Mouse (Mus musculus): ENCODE results near the gene Ano6. TPM values are rescaled to one million over a fixed set of nuclear protein-coding genes. Genes with fewer than 3 reads are reported as not detected.
A peak's percentile ranks its signal among the peaks of the same experiment; 100 is the strongest.

The Ano6 gene
- total RNA-seq, 1 experiment from 2014 or later: 57.2 TPM

DNA sequence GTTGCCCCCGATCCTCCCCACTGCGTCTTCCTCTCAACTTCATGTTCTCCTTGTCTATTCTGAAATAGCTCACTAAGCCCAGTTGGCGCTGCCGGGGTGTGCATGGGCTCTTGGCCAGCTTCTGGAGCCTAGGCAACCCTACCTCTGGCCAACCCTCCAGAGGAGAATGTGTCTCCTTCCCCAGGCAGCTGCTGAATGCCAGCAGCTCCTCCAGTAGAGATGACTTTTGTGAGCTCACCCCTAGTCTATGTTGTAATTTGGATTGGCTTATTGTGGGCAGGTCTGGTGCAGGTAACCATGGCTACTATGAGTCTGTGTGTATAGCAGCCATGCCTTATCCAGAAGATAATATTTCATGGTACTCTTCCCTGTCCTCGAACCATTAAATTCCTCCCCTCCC is 141.7 kb downstream of the Ano6 start:
- peak; percentile 71 for DNase-seq

DNA sequence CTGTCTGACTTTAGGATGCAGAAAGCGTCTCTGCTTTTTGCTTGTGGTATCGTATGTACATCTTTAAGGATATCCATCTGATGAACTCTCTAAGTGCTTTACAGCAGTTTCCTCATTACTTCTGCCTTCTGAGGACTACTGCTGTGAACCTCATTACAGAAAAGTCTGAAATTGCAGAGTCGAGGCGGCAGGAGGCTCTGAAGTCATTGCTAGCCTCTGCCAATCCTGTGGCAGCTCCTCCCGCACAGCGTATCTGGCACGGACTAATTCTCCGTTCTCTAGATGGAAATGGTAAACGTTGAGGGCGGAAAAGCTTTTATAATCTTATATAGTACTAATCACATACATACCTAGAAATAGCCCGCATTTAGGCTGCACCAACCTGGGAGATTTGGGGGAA is 144.5 kb downstream of the Ano6 start:
- no peak for DNase-seq

DNA sequence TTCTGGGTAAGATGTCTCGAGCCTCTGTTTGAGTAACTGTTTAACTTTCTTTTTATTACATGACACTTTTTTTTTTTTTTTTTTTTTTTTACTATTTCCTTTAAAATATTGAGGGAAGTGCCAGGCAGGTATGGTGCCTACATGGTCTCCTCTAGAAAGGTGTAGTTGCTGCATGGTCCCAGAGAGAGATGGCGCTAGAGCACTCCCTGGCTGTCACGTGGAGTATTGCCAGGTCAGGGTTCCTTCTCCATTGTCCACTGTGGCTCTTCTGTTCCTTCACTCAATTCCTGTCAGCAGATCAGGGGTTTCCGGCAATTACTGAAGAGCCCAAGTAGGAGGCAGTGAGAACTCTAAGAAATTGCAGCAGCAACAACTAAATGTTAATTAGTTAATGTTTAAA is 152.8 kb downstream of the Ano6 start:
- peak; percentile 26 for DNase-seq

DNA sequence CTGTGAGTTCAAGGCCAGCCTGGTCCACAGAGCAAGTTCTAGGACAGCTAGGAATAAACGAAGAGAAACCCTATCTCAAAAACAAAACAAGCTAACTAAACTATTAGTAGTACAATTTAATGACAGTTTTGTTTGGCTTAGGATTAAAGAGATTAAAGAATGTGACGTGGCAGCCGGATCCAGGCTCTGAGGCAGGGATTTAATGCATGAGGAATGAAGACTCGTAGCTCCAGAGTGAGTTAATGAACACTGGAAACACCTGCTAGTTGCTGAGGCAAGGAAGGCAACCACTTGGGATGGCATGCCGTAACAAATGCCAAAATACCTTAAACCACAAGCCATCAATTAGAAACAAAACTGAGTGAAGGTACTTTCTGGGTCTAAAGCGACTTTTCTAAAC is 153.7 kb downstream of the Ano6 start:
- DNase-seq: no peak

- no peak for DNase-seq
Measured at GRCm38 (mm10) chr15:95945951-95946708, 155.5 kb downstream of the Ano6 start.

DNA sequence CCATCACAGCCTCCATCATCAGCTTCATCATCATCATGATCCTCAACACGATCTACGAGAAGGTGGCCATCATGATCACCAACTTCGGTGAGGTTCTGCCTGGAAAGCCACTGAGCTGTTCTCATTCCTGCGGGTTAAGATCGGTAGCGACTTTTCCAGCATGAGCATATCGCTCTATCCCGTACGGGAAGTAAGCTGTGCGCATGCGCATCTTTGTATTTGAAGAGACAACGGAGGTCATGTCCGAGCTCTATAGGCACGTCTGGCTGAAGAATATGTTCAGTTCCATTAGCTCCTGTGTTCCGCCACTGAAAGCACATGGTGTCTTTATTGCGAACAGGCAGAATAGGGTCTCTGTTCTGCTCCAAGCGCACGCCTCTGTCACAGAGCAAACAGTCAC is 157.8 kb downstream of the Ano6 start:
- DNase-seq: no peak

DNA sequence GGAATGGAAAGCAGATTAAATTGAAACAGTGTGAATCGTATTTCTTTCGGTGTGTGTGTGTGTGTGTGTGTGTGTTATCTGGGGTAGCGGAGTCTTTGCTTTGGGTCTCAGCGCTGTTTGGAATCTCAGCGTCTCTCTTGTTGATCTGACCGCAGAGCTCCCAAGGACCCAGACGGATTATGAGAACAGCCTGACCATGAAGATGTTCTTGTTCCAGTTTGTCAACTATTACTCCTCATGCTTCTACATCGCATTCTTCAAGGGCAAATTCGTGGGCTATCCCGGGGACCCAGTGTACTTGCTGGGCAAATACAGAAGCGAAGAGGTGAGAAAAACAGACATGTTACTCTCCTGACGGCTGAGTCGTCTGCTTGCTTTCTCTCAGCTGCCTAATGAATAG is 158.7 kb downstream of the Ano6 start:
- no peak for DNase-seq

DNA sequence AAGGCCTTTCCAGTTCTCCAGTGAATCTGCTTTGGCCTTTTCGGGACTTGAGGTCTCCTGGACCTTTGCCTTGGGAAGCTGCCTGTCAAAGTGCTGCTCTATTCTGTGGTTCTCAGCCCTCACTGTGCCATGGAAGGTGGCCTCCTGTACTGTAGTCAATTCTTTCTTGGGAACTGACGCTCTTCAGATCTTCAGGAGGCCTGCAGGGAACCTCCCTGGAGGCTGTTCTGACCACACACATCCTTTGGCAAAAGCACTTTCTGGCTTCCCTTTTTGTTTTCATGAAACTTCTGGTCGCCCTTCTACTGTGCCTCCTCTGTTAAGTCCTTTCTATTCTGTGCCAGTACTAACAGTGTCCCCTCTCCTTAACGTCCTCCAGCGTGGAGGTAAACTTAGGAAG is 160.9 kb downstream of the Ano6 start:
- DNase-seq: peak; percentile 32

DNA sequence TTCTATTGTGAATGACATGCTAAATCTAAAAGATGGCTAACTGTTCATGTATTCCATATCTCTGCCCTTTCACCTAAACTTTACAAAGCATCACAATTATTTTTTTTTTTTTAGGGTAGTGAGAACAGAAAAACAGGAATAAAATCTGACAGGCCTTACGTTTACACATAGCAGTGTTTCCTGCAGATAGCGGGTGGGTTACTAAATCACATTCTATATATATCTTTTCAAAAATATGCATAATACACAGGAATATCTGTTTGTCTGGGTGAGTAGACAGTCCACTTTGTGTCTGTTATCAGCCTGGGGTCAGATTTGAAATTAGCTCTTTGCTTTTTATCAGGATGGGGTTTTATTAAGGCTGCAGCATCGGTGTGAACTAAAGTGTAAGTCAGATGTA is 166.0 kb downstream of the Ano6 start:
- no peak for DNase-seq

DNA sequence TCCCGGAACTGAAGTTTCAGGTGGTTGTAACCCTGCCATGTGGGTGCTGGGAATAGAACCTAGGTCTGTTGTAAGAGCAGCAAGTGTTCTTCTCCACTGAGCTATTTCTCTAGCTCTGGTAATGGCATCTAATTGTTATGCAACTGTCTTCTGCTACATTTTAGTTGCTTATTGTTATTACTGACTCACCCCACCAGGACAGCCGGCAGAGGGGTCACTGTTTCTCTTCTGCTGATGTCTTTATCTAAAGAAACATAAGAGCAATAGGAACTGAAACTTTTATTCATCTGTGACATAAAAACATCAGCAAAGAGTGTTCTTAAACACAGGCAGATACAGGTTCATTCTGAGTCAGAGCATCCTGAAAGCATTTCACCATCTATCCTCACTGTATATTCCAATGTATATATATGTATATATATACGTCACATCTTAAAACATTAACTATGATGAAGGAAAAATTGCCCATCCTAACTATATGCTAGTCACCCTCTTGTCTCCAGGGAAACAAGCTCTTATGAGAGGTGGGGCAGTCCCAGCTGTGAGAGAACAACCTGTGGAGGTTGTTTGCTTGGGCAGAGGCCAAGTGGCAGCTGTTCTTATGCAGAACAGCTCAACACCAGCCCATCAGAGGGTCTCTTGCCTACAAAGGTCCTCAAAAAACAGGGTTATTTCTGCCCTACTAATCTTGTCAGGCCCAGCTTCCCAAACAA is 171.9 kb downstream of the Ano6 start:
- no peak for DNase-seq

DNA sequence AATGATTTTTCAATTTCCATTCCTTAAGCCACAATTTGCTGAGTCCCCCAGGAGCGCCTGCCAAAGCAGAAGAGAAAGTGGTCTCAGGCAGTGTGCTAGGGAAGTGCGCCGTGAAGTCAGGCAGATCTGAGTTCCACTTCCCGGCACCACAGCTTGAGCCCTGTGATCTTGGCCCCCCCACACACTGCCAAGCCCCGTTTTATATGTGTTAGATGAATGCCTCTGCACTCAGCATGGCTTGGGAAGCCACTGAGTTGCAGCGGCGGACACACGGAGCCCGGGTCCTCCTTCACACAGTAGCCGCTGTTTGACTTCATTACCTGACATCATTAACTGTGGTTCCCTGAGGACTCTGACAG is 172.5 kb downstream of the Ano6 start:
- DNase-seq: no peak

DNA sequence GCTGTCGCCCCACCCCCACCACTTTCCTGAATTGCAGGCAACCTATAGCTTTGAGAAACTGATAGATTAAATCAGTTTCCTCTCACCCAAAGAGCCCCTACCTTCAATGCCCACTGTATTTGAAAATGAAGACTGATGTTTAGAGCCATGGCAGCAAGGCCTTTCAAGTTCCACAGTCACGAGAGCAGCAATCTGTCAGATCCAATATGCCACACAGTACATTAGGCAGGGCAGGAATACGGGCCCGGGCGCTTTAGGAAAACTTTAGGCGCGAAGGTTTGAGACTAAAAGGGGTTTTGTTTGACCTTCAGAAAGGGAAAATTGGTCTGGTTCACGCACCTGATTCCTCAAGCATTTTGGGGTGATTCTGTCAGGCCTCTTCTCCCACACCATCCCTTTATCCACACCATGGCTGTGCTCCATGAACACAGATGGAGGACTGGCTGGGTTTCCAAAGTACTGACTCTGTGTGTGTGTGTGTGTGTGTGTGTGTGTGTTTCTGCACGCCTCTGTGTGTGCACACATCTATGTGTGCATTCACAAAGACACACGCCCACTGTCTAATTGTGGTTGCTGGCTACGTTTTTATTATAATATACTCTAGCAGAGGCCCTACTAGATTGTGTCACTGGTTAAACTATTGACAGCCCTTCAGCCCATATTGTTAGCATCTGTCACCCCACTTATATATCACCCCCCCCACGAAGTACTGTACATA is 173.0 kb downstream of the Ano6 start:
- DNase-seq: no peak

GRCm38 (mm10) chr15:95964251-95964561 is 173.6 kb downstream of the Ano6 start:
- no peak for DNase-seq

DNA sequence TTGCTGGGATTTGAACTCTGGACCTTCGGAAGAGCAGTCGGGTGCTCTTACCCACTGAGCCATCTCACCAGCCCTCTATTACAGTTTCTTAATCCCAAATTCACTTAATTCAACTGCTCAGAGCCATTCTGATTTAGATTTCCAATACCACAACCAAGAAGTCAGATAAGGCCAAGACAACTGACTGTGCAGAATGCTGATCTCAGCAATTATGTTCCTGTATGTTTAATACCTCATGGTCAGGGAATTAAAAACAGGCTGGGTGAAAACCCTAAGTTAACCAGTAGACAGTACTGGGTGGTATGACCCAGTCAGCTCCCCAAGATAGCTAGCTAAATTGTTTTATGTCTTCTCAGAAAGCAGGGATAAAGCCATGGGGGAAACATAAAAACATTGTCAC is 176.3 kb downstream of the Ano6 start:
- DNase-seq: no peak

DNA sequence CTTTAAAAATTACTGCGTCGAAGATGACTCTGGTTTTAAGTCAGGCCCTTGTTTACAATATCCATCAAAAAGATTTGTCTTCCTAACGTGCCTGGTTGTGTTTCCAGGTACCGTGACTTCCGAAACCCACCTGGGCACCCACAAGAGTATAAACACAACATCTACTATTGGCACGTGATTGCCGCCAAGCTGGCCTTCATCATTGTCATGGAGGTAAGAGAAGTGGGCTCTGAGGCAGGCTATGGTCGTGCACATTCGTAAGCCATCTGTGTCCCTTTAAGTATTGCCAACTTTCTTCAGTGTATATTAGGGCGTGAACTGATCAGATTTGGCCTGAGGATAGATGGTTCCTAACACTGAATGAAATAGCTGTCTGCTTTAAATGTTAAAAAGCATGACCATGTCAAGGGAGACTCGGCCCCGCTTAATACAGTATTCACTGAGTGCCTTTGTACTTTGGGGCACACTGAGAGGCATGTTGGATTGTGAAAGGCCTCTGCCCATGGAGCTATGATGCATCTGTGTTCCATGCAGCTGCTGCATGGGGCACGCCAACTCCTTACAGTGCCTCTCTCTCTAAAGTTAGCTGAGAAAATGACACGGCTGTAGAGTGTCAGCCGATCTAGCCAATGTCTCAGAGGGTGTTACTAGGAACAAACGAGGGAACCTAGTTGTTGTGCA is 177.0 kb downstream of the Ano6 start:
- no peak for DNase-seq

DNA sequence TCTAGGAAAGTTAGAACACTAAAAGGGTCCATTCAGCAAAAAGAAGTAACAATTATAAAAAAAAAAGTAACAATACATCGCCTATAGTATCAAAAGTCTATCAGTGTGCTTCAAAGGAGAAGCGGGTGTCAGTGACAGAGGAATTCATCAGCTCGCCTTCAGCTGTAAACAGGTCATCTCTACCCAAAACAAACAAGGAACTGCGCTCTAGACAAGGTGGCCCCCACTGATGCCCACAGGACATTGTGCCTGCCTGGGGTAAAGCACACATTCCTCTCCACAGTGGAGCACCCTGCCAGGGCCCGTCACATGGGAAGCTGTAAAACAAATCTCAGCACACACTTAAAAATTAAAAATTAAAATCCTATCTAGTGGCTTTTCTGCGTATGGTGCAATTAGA is 179.0 kb downstream of the Ano6 start:
- no peak for DNase-seq

DNA sequence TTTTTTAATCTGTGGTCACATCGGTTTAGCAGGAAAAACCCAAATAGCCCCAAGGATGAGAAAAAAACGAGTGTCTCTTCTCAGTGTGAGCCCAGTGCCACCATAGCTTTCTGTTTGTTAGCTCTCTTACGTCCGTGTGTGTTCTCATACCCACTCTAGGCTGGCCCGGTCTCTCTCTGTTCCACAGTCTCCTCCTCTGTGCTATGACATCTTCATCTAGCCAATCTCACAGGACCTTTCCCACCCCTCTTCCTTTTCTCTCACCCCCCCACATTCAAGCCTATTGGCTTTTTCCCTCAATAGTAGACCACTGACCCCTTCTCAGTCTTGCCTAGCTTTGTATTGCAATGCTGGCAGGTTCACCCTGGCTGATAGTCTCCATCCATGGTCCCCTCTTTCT is 179.5 kb downstream of the Ano6 start:
- DNase-seq: no peak

GRCm38 (mm10) chr15:95970691-95971090 is 180.0 kb downstream of the Ano6 start:
- DNase-seq: no peak

DNA sequence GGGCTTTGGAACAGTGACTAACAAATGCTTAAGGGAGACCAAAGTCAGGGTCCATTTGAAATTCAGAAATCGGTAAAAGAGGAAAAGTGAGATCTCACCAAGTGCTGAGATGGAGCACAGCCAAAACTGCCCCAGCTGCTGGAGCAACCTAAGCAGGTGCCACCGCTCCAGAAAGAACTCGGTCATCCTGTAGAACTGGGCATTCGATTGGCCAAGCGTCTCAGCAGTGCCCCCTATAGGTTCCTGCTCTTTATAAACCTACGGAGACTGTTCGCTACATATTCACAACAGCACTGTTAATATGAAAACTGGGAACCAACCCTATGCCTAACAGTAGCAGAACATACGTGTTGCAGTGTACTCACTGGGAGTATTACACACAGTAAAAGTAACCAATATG is 180.7 kb downstream of the Ano6 start:
- no peak for DNase-seq

DNA sequence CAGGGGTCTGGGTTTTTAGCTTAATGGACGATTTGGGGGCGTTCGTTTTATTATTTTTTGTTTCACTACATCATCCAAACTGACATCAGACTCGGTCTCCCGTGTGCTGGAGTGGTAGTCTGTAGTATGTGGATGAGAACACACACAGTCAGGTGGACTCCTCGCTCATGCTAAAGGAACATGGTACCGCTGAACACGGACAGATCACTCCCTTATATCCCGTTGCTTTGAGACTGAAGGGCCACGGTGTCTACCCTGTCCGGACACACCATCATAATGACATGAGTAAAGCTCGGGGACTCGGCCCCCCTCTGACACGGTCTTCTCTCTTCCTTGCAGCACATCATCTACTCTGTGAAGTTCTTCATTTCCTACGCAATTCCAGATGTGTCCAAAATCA is 181.5 kb downstream of the Ano6 start:
- DNase-seq: no peak

DNA sequence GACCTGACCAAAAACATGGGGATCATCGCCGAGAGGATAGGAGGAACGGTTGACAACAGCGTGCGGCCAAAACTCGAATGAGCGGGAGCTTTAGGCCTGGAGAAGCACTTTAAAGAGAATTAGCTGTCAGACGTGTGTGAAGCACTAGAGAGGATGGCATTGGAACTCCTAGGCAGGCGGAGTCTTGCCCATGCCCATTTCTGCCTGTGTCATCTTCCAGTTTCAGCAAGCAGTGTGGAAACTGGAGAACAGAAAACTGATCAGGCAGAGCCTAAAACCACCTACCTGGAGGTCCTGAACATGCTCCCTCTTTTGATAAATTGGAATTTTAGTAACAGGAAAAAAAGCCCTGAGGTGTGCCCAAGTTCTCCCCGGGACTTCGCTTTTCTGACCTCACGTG is 182.0 kb downstream of the Ano6 start:
- DNase-seq: no peak

DNA sequence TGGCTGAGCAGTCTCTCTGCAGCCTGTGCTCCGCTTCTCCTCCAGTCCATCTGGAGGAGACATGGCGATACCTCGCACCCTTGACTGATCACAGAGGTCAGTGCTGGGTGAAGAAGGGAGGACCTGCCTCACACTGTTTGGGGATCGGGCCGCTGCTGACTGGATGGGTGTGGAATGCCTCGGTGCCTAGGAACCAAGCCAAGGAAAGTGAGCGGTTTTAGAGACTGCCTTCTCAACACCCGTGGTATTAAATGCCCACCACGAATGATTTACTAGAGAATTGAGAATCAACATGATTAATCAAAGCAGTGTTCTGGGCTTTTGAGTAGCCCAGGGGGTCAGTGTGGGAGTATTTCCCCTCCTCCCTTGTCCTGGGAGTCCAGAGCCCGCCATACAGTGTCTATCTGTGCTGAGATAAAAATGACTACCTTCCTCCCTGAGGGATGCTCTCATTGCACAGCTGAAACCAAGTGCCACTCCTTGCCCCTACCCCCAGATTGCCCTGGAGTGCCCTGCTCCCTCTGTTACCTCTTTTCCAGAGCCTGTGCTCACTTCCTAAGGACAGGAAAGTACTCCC is 183.5 kb downstream of the Ano6 start:
- DNase-seq: no peak
